Mouse (Mus musculus) hindbrain, embryonic 14.5 days (tissue): ENCODE results near the gene 1700088E04Rik. TPM values are rescaled to one million over a fixed set of nuclear protein-coding genes. Genes with fewer than 3 reads are reported as not detected.
A peak's percentile ranks its signal among the peaks of the same experiment; 100 is the strongest.

Experiments used
- ATAC-seq: fragments of 200-750 bp; cut with Nextera tagmentation; 2 replicates; pipeline ENCODE4 v1.8.0; 2017; ENCODE audit warnings: moderate number of reproducible peaks, mild to moderate bottlenecking, moderate TSS enrichment, moderate library complexity; ENCODE audit not compliant: low FRiP score
- DNase-seq: peaks from one replicate; pipeline ENCODE4 v3.0.0-alpha.2; 2015; ENCODE audit warnings: low spot score
- H3K27ac ChIP-seq: fragments of 300-500 bp; sonication (generic); 2 replicates; pipeline ENCODE4 v1.5.1; 2014; ENCODE audit warnings: mild to moderate bottlenecking, moderate library complexity
- H3K27me3 ChIP-seq: fragments of 300-500 bp; sonication (generic); 2 replicates; pipeline ENCODE4 v1.6.1; 2014; ENCODE audit warnings: mild to moderate bottlenecking, low read length, mixed read lengths; ENCODE audit not compliant: control insufficient read depth, insufficient read depth
- H3K36me3 ChIP-seq: fragments of 300-500 bp; sonication (generic); replicated peaks from 2 replicates; pipeline ENCODE4 v1.6.1; 2014; ENCODE audit not compliant: control insufficient read depth, insufficient read depth
- H3K4me1 ChIP-seq: fragments of 300-500 bp; sonication (generic); replicated peaks from 2 replicates; pipeline ENCODE4 v1.6.1; 2014; ENCODE audit warnings: antibody characterized with exemption, low read length, mixed read lengths; ENCODE audit not compliant: control insufficient read depth, insufficient read depth
- H3K4me2 ChIP-seq: fragments of 300-500 bp; sonication (generic); replicated peaks from 2 replicates; pipeline ENCODE4 v1.6.1; 2014; ENCODE audit warnings: mild to moderate bottlenecking, moderate library complexity
- H3K4me3 ChIP-seq: fragments of 300-500 bp; sonication (generic); replicated peaks from 2 replicates; pipeline ENCODE4 v1.5.1; 2014; ENCODE audit warnings: mild to moderate bottlenecking, low read length
- H3K9ac ChIP-seq: fragments of 300-500 bp; sonication (generic); 2 replicates; pipeline ENCODE4 v1.6.1; 2014
- H3K9me3 ChIP-seq: fragments of 300-500 bp; sonication (generic); 2 replicates; pipeline ENCODE4 v1.6.1; 2016; ENCODE audit warnings: low read length; ENCODE audit not compliant: control insufficient read depth
- WGBS: fragments of 180-500 bp; shearing (Covaris S2); extraction: QIAGEN DNeasy Blood & Tissue Kit; methylation state at CpG from one replicate; pipeline ENCODE4 v1.1.7; 2014; 5-methylcytosine and 5-hydroxymethylcytosine counted together
- polyA plus RNA-seq: library from polyadenylated mRNA; unstranded; fragments of >200 nt; fragmentation: Nextera tagmentation; extraction: Ambion mirVana; gene quantifications from 2 replicates; pipeline ENCODE4 v1.2.1, GENCODE M21; 2014

1700088E04Rik gene
- polyA plus RNA-seq, 1 experiment from 2014 or later: 19.1 TPM

DNA sequence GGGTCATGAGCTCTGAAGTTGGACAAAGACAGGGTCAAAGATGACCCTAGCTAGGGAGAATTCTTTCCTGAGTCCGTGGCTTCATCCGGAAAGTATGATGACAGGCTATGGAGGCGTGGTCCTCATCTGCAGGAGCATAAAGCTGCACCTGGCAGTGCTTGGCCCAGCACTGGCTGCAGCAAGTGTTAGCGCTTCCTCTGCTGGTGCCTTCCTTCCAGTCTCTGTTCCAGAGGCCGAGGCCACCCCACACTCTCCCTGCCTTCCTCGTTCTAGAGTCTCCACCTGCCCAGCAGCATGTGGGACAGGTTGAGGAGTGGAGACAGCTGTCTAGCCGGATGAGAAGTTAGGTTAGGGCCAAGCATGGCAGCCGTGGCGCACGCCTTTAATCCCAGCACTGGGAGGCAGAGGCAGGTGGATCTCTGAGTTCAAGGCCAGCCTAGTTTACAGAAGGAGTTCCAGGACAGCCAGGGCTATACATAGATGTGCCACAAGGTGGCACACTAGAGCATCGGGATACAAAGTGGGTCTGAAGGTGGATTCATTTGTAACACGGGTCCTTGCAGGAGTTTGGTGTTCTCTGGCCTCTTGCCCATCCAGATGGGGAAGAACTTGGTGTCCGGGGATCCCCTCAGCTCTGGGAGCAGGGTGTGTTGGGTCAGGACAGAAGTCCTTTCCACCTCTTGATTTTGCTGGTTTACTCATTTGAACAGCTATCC is 14.7 kb downstream of the 1700088E04Rik start:
- H3K4me3 ChIP-seq: no peak overlapping the region
- 0 out of 2 replicates have a peak, but pooled peaks cover 5% of the 10 kb centered on the region for H3K9me3 ChIP-seq
- no peaks in the 10 kb centered on the region for H3K4me1 ChIP-seq
- ATAC-seq (no peak), DNase-seq (peak; percentile 60)
- no peaks in the 10 kb centered on the region for H3K27me3 ChIP-seq
- 89% methylated on average over 13 of the region's 13 CpGs for WGBS
- H3K9ac ChIP-seq: no peak overlapping the region
- H3K27ac ChIP-seq: no peak overlapping the region
- no peak overlapping the region for H3K4me2 ChIP-seq
- peaks cover 88% of the 10 kb centered on the region for H3K36me3 ChIP-seq

DNA sequence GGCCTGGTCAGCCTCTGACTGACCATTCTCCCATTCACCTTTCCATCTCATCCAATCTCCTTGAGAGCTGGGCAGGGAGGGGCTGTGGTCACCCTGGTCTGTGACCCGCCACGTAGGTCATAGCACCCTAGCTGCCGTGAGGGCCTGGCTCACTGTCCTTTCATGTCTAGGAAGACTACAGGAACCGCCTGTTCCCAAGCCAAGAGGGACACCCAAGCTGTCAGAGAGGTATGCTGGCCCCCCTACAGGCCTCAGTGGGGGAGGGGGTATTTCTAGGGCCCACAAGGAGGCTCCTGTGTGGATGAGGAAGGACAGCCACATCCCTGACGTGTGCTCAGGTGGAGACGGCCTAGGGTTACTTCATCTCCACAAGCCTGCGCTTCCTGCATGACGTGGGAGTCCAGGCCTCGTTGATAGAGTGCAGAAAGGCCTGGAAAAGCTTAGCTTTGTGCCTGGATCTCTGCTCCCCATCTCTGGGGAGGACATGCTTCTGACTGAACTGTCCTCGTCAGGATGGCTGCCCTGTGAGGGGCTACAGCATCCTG is 16.6 kb downstream of the 1700088E04Rik start:
- Histone ChIP-seq H3K27me3 (no peaks in the 10 kb centered on the region), H3K27ac (no peak overlapping the region), H3K9ac (no peak overlapping the region), H3K4me1 (no peaks in the 10 kb centered on the region), H3K4me2 (no peak overlapping the region), H3K36me3 (peaks cover 73% of the 10 kb centered on the region), H3K9me3 (0 out of 2 replicates have a peak, but pooled peaks cover 5% of the 10 kb centered on the region), H3K4me3 (no peak overlapping the region)
- ATAC-seq: no peak
- WGBS: 84% methylated on average over 10 of the region's 10 CpGs
- no peak for DNase-seq

DNA sequence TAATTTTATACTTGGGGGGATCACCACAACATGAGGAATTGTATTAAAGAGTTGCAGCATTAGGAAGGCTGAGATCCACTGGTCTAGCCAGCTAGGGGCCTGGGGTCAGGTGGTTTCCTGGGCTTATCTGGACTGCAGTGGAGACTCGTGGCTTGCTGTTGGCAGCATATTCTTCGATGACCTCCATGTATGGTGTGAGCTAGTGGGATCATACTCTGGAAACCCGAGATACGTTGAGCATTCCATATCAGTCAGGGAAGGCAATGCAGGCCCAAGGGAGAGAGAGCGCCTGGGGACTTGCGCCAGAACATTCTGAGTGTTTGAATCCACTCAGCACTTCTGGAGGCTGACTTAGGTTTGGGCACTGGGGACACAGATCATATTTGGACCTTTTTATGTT is 17.3 kb downstream of the 1700088E04Rik start:
- Histone ChIP-seq H3K4me2 (no peak overlapping the region), H3K9me3 (0 out of 2 replicates have a peak, but pooled peaks cover 5% of the 10 kb centered on the region), H3K4me3 (no peak overlapping the region), H3K9ac (no peak overlapping the region), H3K27ac (no peak overlapping the region), H3K27me3 (no peaks in the 10 kb centered on the region), H3K36me3 (peaks cover 75% of the 10 kb centered on the region), H3K4me1 (no peaks in the 10 kb centered on the region)
- WGBS: 93% methylated on average over 6 of the region's 6 CpGs
- ATAC-seq (no peak), DNase-seq (no peak)

DNA sequence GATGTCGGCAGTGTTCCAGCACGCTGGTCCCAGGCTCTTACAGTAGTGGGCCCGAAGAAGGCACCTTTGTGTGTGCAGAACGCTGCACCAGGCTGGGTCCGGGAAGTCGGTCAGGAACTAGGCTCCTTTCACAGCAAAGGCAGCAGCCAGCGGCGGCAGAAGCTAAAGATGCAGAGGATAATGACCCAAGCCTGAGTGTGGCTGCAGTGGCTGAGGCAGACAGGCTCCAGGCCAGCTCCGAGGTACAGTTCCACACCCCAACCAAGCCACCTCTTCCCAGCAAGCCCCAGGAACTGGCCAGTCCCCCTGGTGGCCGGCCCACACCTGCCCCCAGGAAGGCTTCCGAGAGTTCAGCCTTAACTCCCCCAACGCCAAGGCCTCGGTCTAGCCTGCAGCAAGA is 18.5 kb downstream of the 1700088E04Rik start:
- peaks cover 72% of the 10 kb centered on the region for H3K36me3 ChIP-seq

DNA sequence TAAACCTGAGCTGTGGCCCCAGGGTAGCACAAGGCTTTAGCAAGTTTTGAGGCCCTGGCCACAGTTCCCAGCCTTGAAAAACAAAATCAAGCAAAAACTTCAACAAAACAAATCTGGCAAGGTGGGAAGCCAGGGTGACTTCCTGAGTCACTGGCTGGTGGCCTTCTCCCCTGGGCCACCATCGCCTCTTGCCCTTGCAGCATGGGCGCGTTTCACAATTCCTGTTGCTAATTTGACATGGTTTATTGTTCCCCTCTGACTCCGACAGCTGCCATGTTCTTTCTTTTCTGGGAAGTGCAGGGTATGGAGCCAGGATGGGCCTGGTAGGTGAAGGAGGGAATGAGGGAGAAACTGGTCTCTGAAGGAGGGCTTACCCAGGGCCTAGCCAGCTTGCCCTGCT is 18.9 kb downstream of the 1700088E04Rik start:
- no peak for DNase-seq
- no peak for ATAC-seq
- WGBS: 75% methylated on average over 4 of the region's 4 CpGs
- Histone ChIP-seq H3K9me3 (no peaks in the 10 kb centered on the region), H3K36me3 (peaks cover 71% of the 10 kb centered on the region), H3K4me3 (no peak overlapping the region), H3K9ac (no peak overlapping the region), H3K27me3 (no peaks in the 10 kb centered on the region), H3K27ac (no peak overlapping the region), H3K4me2 (no peak overlapping the region), H3K4me1 (no peaks in the 10 kb centered on the region)

More for the DNA sequence above, 18.5 kb downstream of the 1700088E04Rik start:
- no peaks in the 10 kb centered on the region for H3K27me3 ChIP-seq
- no peaks in the 10 kb centered on the region for H3K4me1 ChIP-seq
- H3K4me2 ChIP-seq: no peak overlapping the region
- no peak overlapping the region for H3K27ac ChIP-seq
- H3K9ac ChIP-seq: no peak overlapping the region
- DNase-seq (no peak), ATAC-seq (no peak)
- WGBS: 87% methylated on average over 13 of the region's 13 CpGs
- no peaks in the 10 kb centered on the region for H3K9me3 ChIP-seq
- no peak overlapping the region for H3K4me3 ChIP-seq

DNA sequence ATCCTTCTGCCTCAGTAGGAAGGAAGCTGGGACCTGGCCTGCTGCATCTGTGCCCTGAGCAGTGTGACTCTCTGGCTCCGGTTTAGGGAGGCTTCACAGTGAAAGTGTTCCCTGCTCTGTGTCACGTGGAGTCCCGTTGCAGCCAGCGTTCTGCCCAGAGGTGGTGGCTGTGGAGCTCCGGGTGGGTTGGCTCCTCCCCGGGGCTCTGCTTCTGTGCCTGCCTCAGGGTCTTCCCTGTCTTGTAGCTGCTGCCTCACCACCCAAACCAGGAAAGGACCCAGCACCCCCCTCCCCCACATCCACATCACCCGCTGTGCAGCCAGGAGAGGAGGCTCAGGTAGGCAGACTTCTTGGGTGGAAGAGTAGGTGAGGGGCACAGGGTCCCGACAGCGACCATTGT is 21.6 kb downstream of the 1700088E04Rik start:
- H3K27me3 ChIP-seq: no peaks in the 10 kb centered on the region
- H3K4me1 ChIP-seq: no peaks in the 10 kb centered on the region
- no peak overlapping the region for H3K9ac ChIP-seq
- H3K4me3 ChIP-seq: no peak overlapping the region
- peaks cover 70% of the 10 kb centered on the region for H3K36me3 ChIP-seq
- H3K9me3 ChIP-seq: no peaks in the 10 kb centered on the region
- no peak for ATAC-seq
- DNase-seq: no peak
- H3K27ac ChIP-seq: no peak overlapping the region
- WGBS: 79% methylated on average over 9 of the region's 9 CpGs
- H3K4me2 ChIP-seq: no peak overlapping the region

DNA sequence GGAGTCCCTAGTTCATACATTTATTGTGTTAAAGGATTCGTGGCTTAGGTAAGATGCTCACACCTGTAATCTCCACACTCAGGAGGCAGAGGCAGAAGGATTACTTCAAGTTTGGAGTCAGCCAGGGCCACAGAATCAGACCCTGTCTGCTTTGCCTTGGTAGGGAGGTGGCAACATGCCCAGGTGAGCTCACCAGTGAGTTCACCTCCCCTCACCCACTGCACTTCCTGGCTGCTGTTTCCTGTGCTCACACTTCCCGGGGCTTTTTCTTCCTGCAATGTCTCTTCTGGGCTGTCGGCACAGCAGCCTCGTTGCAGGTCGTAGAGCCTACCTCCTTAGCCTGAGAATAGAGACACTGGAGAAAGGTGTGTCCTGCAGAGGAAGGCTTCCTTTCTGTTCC is 25.8 kb downstream of the 1700088E04Rik start:
- no peak overlapping the region for H3K27ac ChIP-seq
- H3K4me2 ChIP-seq: no peak overlapping the region
- ATAC-seq (no peak), DNase-seq (no peak)
- H3K36me3 ChIP-seq: peaks cover 47% of the 10 kb centered on the region
- H3K27me3 ChIP-seq: no peaks in the 10 kb centered on the region
- peaks cover 18% of the 10 kb centered on the region for H3K4me1 ChIP-seq
- no peaks in the 10 kb centered on the region for H3K9me3 ChIP-seq
- WGBS: 62% methylated on average over 5 of the region's 5 CpGs
- no peak overlapping the region for H3K4me3 ChIP-seq
- H3K9ac ChIP-seq: no peak overlapping the region

DNA sequence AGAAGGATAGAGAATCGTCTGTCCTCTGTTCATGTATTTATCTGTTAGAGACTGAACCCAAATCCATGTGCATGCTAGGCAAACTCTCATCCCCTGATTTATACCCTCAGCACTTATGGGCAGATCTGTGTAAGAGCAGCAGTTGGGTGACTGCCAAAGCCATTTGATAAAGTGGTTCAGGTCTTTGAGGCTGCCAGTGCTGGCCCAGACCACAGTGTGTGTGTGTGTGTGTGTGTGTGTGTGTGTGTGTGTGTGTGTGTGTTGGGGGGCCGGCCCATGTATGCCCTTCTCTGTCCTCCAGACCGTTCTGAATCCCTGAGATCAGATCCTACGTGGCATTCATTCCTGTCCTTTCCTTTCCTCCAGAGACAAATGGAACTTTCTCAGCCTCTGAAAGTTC is 29.3 kb downstream of the 1700088E04Rik start:
- Histone ChIP-seq H3K27ac (no peak overlapping the region), H3K36me3 (peaks cover 20% of the 10 kb centered on the region), H3K27me3 (no peaks in the 10 kb centered on the region), H3K4me2 (no peak overlapping the region), H3K4me3 (no peak overlapping the region), H3K9me3 (no peaks in the 10 kb centered on the region), H3K9ac (no peak overlapping the region), H3K4me1 (peaks cover 33% of the 10 kb centered on the region)
- peak; percentile 41 for DNase-seq
- no peak for ATAC-seq
- 67% methylated on average over 4 of the region's 4 CpGs for WGBS

DNA sequence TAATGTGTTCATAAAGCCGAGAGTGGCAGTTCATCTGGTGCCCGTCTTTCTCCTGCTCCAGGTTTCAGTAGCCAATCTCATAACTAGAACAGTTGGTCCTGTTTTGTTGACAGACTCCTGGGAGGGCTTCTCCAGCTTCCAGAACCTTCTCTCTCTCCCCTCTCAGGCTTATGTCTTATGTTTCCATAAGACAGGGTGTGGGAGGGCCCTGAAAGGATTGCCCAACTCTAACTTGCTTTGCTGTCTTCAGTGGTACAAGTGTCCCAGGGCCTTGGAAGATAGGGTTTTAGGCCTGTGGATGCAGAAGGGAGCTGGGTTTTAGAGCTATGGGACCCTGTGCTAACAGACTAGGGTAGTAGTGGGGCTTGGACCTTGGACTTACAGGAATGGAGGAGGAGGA is 30.5 kb downstream of the 1700088E04Rik start:
- WGBS: 69% methylated on average over 2 of the region's 2 CpGs
- Histone ChIP-seq H3K36me3 (peaks cover 10% of the 10 kb centered on the region), H3K4me3 (peak overlapping the region; percentile 91), H3K9me3 (no peaks in the 10 kb centered on the region), H3K27ac (no peak overlapping the region), H3K4me1 (peaks cover 33% of the 10 kb centered on the region), H3K27me3 (no peaks in the 10 kb centered on the region), H3K9ac (peak overlapping the region; percentile 93), H3K4me2 (peak overlapping the region; percentile 98)
- ATAC-seq: no peak
- DNase-seq: no peak
